Mouse (Mus musculus) spleen, postnatal 10 days (tissue): ENCODE measurements around the gene Atp11a.

Experiments
- DNase-seq, 2 experiments: peaks; one replicate each; pipeline ENCODE4 v3.0.0; 2021 to 2022; ENCODE audit warnings: low spot score in 2 of 2

Gene Atp11a

GRCm38 (mm10) chr8:12769296-12769695 lies 12.5 kb downstream of the Atp11a start:
- DNase-seq = no peak

GRCm38 (mm10) chr8:12772319-12772718 lies 15.5 kb downstream of the Atp11a start:
- no peak for DNase-seq

GRCm38 (mm10) chr8:12773914-12774313 lies 17.1 kb downstream of the Atp11a start:
- no peak for DNase-seq

- no peak for DNase-seq
These were observed 18.1 kb downstream of the Atp11a start for GRCm38 (mm10) chr8:12774872-12775298.

- no peak for DNase-seq
These were observed 18.6 kb downstream of the Atp11a start for GRCm38 (mm10) chr8:12775302-12775975.

- DNase-seq = no peak
These were observed 19.4 kb downstream of the Atp11a start for GRCm38 (mm10) chr8:12776166-12776565.

- DNase-seq = no peak
These were observed 20.4 kb downstream of the Atp11a start for GRCm38 (mm10) chr8:12777171-12777570.

- DNase-seq = no peak
These were observed 22.7 kb downstream of the Atp11a start for GRCm38 (mm10) chr8:12779541-12779940.

- no peak for DNase-seq
These were observed 28.7 kb downstream of the Atp11a start for GRCm38 (mm10) chr8:12785508-12785907.

GRCm38 (mm10) chr8:12786261-12786957 lies 29.6 kb downstream of the Atp11a start:
- no peak for DNase-seq

- DNase-seq = no peak
These were observed 30.1 kb downstream of the Atp11a start for GRCm38 (mm10) chr8:12786958-12787301.

GRCm38 (mm10) chr8:12787427-12787826 lies 30.6 kb downstream of the Atp11a start:
- no peak for DNase-seq

GRCm38 (mm10) chr8:12788695-12789094 lies 31.9 kb downstream of the Atp11a start:
- no peak for DNase-seq

GRCm38 (mm10) chr8:12795011-12795671 lies 38.3 kb downstream of the Atp11a start:
- no peak for DNase-seq

GRCm38 (mm10) chr8:12799099-12799498 lies 42.3 kb downstream of the Atp11a start:
- no peak for DNase-seq

- DNase-seq = no peak
These were observed 43.0 kb downstream of the Atp11a start for GRCm38 (mm10) chr8:12799832-12800231.

GRCm38 (mm10) chr8:12800246-12800645 lies 43.4 kb downstream of the Atp11a start:
- DNase-seq = no peak

GRCm38 (mm10) chr8:12801586-12801985 lies 44.8 kb downstream of the Atp11a start:
- no peak for DNase-seq

GRCm38 (mm10) chr8:12803121-12803520 lies 46.3 kb downstream of the Atp11a start:
- no peak for DNase-seq

- no peak for DNase-seq
These were observed 48.1 kb downstream of the Atp11a start for GRCm38 (mm10) chr8:12804909-12805308.

- no peak for DNase-seq
These were observed 48.8 kb downstream of the Atp11a start for GRCm38 (mm10) chr8:12805569-12805968.

GRCm38 (mm10) chr8:12808018-12808417 lies 51.2 kb downstream of the Atp11a start:
- no peak for DNase-seq

- DNase-seq = no peak
These were observed 52.7 kb downstream of the Atp11a start for GRCm38 (mm10) chr8:12809516-12809915.
